Mouse (Mus musculus) embryonic fibroblast, embryonic 13.5 days (primary cell): ENCODE data around the gene Osbp2. TPM values are rescaled to one million over a fixed set of nuclear protein-coding genes. Genes with fewer than 3 reads are reported as not detected.

Source experiments
- H3K27ac ChIP-seq: 2 replicates; pipeline ENCODE4 v1.5.1; 2012; ENCODE audit warnings: low read length, control low read depth, inconsistent platforms; ENCODE audit not compliant: insufficient read depth
- H3K4me1 ChIP-seq: 2 replicates; pipeline ENCODE4 v1.6.1; 2011; ENCODE audit warnings: low read length; ENCODE audit not compliant: control insufficient read depth, insufficient read depth
- H3K4me3 ChIP-seq: 2 replicates; pipeline ENCODE4 v1.5.1; 2011; ENCODE audit warnings: mild to moderate bottlenecking, control low read depth, low read length; ENCODE audit not compliant: insufficient read depth
- CTCF ChIP-seq: IDR thresholded peaks from 2 replicates; pipeline ENCODE4 v1.5.1; 2011; ENCODE audit warnings: mild to moderate bottlenecking, control low read depth, low read length, moderate library complexity, borderline replicate concordance; ENCODE audit not compliant: insufficient read depth
- POLR2A ChIP-seq: IDR thresholded peaks from 2 replicates; pipeline ENCODE4 v1.6.1; 2011; ENCODE audit warnings: low read depth, mild to moderate bottlenecking, control low read depth, low read length, moderate library complexity
- polyA plus RNA-seq: library from polyadenylated mRNA; stranded (reverse); fragments of >200 nt; gene quantifications from 2 replicates; pipeline ENCODE4 v1.2.4, GENCODE M21; 2011; ENCODE audit warnings: low read depth; ENCODE audit not compliant: missing spikeins, insufficient read length

Gene Osbp2
- polyA plus RNA-seq, 1 experiment: 1.3 TPM

- TF ChIP-seq CTCF (no peak), POLR2A (no peak)
- Histone ChIP-seq H3K27ac (no peak overlapping the region), H3K4me3 (no peak overlapping the region)
Measured at GRCm38 (mm10) chr11:3829736-3830135, 34.0 kb downstream of the Osbp2 start.

GRCm38 (mm10) chr11:3824138-3824537 is 39.6 kb downstream of the Osbp2 start:
- Histone ChIP-seq H3K4me1 (no peaks in the 10 kb centered on the region), H3K4me3 (no peak overlapping the region), H3K27ac (no peak overlapping the region)
- TF ChIP-seq POLR2A: no peak
- TF ChIP-seq CTCF: no peak

More at GRCm38 (mm10) chr11:3829736-3830135, 34.0 kb downstream of the Osbp2 start:
- peaks cover 2% of the 10 kb centered on the region; the same call in 1 of the 2 replicates for H3K4me1 ChIP-seq

GRCm38 (mm10) chr11:3823378-3823777 is 40.3 kb downstream of the Osbp2 start:
- no peak for TF ChIP-seq POLR2A
- no peak for TF ChIP-seq CTCF
- Histone ChIP-seq H3K27ac (no peak overlapping the region), H3K4me3 (no peak overlapping the region), H3K4me1 (no peaks in the 10 kb centered on the region)

- TF ChIP-seq CTCF: no peak
- TF ChIP-seq POLR2A: no peak
- no peaks in the 10 kb centered on the region for H3K4me1 ChIP-seq
- H3K27ac ChIP-seq: no peak overlapping the region
- H3K4me3 ChIP-seq: no peak overlapping the region
Measured at GRCm38 (mm10) chr11:3817986-3818758, 45.5 kb downstream of the Osbp2 start.

GRCm38 (mm10) chr11:3815951-3816350 is 47.8 kb downstream of the Osbp2 start:
- TF ChIP-seq CTCF: no peak
- TF ChIP-seq POLR2A: no peak
- Histone ChIP-seq H3K4me1 (no peaks in the 10 kb centered on the region), H3K4me3 (no peak overlapping the region), H3K27ac (no peak overlapping the region)

GRCm38 (mm10) chr11:3813340-3813739 is 50.4 kb downstream of the Osbp2 start:
- no peak overlapping the region for H3K4me3 ChIP-seq
- TF ChIP-seq CTCF: no peak
- no peak for TF ChIP-seq POLR2A
- H3K27ac ChIP-seq: no peak overlapping the region
- no peaks in the 10 kb centered on the region for H3K4me1 ChIP-seq

- Histone ChIP-seq H3K27ac (no peak overlapping the region), H3K4me1 (no peaks in the 10 kb centered on the region), H3K4me3 (no peak overlapping the region)
- TF ChIP-seq POLR2A (no peak), CTCF (peak; percentile 69)
Measured at GRCm38 (mm10) chr11:3808162-3808561, 55.5 kb downstream of the Osbp2 start.

GRCm38 (mm10) chr11:3805362-3805761 is 58.3 kb downstream of the Osbp2 start:
- TF ChIP-seq CTCF (peak; percentile 11; the same call in 1 of the 2 replicates), POLR2A (no peak)
- Histone ChIP-seq H3K27ac (no peak overlapping the region), H3K4me1 (no peaks in the 10 kb centered on the region), H3K4me3 (no peak overlapping the region)

GRCm38 (mm10) chr11:3804639-3805038 is 59.1 kb downstream of the Osbp2 start:
- no peak overlapping the region for H3K27ac ChIP-seq

GRCm38 (mm10) chr11:3802057-3802456 is 61.6 kb downstream of the Osbp2 start:
- no peak overlapping the region for H3K4me3 ChIP-seq
- TF ChIP-seq POLR2A (no peak), CTCF (peak; percentile 37; the same call in 1 of the 2 replicates)
- no peaks in the 10 kb centered on the region for H3K4me1 ChIP-seq
- no peak overlapping the region for H3K27ac ChIP-seq

More at GRCm38 (mm10) chr11:3804639-3805038, 59.1 kb downstream of the Osbp2 start:
- no peak for TF ChIP-seq CTCF
- no peak for TF ChIP-seq POLR2A
- no peaks in the 10 kb centered on the region for H3K4me1 ChIP-seq
- no peak overlapping the region for H3K4me3 ChIP-seq
